Mouse (Mus musculus): ENCODE data around the gene Rad9b.

The Rad9b gene

GRCm38 (mm10) chr5:122312942-122313684, 40.9 kb downstream of the Rad9b start:
- DNase-seq (ENCODE audit: low read depth, low spot score) = no peak

GRCm38 (mm10) chr5:122312346-122312745, 41.7 kb downstream of the Rad9b start:
- no peak for DNase-seq (ENCODE audit: low read depth, low spot score)

- no peak for DNase-seq (ENCODE audit: low read depth, low spot score)
Measured at GRCm38 (mm10) chr5:122311692-122312091, 42.3 kb downstream of the Rad9b start.

GRCm38 (mm10) chr5:122310699-122311098, 43.3 kb downstream of the Rad9b start:
- no peak for DNase-seq (ENCODE audit: low read depth, low spot score)

GRCm38 (mm10) chr5:122306536-122306935, 47.5 kb downstream of the Rad9b start:
- DNase-seq (ENCODE audit: low read depth, low spot score) = no peak

GRCm38 (mm10) chr5:122305472-122305871, 48.6 kb downstream of the Rad9b start:
- DNase-seq (ENCODE audit: low read depth, low spot score) = no peak

- no peak for DNase-seq (ENCODE audit: low read depth, low spot score)
Measured at GRCm38 (mm10) chr5:122304541-122304940, 49.5 kb downstream of the Rad9b start.

- DNase-seq (ENCODE audit: low read depth, low spot score) = no peak
Measured at GRCm38 (mm10) chr5:122303937-122304336, 50.1 kb downstream of the Rad9b start.

- no peak for DNase-seq (ENCODE audit: low read depth, low spot score)
Measured at GRCm38 (mm10) chr5:122302810-122303745, 51.0 kb downstream of the Rad9b start.

- DNase-seq (ENCODE audit: low read depth, low spot score) = no peak
Measured at GRCm38 (mm10) chr5:122300071-122300518, 53.9 kb downstream of the Rad9b start.

GRCm38 (mm10) chr5:122295113-122295935, 58.7 kb downstream of the Rad9b start:
- peak; percentile 72 for DNase-seq (ENCODE audit: low read depth, low spot score)

- peak; percentile 91 for DNase-seq (ENCODE audit: low read depth, low spot score)
Measured at GRCm38 (mm10) chr5:122294219-122294735, 59.8 kb downstream of the Rad9b start.

- no peak for DNase-seq (ENCODE audit: low read depth, low spot score)
Measured at GRCm38 (mm10) chr5:122293131-122293530, 60.9 kb downstream of the Rad9b start.

GRCm38 (mm10) chr5:122291553-122292339, 62.3 kb downstream of the Rad9b start:
- DNase-seq (ENCODE audit: low read depth, low spot score) = no peak

GRCm38 (mm10) chr5:122291149-122291548, 62.9 kb downstream of the Rad9b start:
- no peak for DNase-seq (ENCODE audit: low read depth, low spot score)

GRCm38 (mm10) chr5:122288147-122288811, 65.8 kb downstream of the Rad9b start:
- no peak for DNase-seq (ENCODE audit: low read depth, low spot score)

- DNase-seq (ENCODE audit: low read depth, low spot score) = no peak
Measured at GRCm38 (mm10) chr5:122287026-122287425, 67.0 kb downstream of the Rad9b start.

- DNase-seq (ENCODE audit: low read depth, low spot score) = no peak
Measured at GRCm38 (mm10) chr5:122286191-122286590, 67.8 kb downstream of the Rad9b start.

GRCm38 (mm10) chr5:122285767-122286150, 68.3 kb downstream of the Rad9b start:
- peak; percentile 30 for DNase-seq (ENCODE audit: low read depth, low spot score)

All from R1 (cell line).